Mouse (Mus musculus) bone marrow macrophage, adult 2 months (primary cell): ENCODE measurements around the gene Armh1. TPM values are rescaled to one million over a fixed set of nuclear protein-coding genes. Genes with fewer than 3 reads are reported as not detected.
A peak's percentile ranks its signal among the peaks of the same experiment; 100 is the strongest.
"Not testable (repeated sequence)": the region's sequence is repeated elsewhere in the genome, so short reads cannot be mapped to it uniquely, and the experiment has no call there.

Experiments used
- H3K27ac ChIP-seq: 2 replicates; pipeline ENCODE4 v1.5.1; 2012; ENCODE audit warnings: low read depth, low read length; ENCODE audit not compliant: insufficient read depth
- H3K4me1 ChIP-seq: 2 replicates; pipeline ENCODE4 v1.6.1; 2012; ENCODE audit warnings: low read length; ENCODE audit not compliant: control insufficient read depth, insufficient read depth
- H3K4me3 ChIP-seq: 2 replicates; pipeline ENCODE4 v1.5.1; 2012; ENCODE audit warnings: mild to moderate bottlenecking, low read length, moderate library complexity; ENCODE audit not compliant: insufficient read depth
- CTCF ChIP-seq: IDR thresholded peaks from 2 replicates; pipeline ENCODE4 v1.5.1; 2012; ENCODE audit warnings: low read depth, mild to moderate bottlenecking, low read length, moderate library complexity
- POLR2A ChIP-seq: IDR thresholded peaks from 2 replicates; pipeline ENCODE4 v1.6.1; 2012; ENCODE audit warnings: mild to moderate bottlenecking, low read depth, low read length, borderline replicate concordance
- polyA plus RNA-seq: library from polyadenylated mRNA; stranded (reverse); fragments of >200 nt; gene quantifications from 2 replicates; pipeline ENCODE4 v1.2.4, GENCODE M21; 2012; ENCODE audit not compliant: missing spikeins, insufficient read depth, insufficient read length

The Armh1 gene
- polyA plus RNA-seq, 1 experiment, result not detected

DNA sequence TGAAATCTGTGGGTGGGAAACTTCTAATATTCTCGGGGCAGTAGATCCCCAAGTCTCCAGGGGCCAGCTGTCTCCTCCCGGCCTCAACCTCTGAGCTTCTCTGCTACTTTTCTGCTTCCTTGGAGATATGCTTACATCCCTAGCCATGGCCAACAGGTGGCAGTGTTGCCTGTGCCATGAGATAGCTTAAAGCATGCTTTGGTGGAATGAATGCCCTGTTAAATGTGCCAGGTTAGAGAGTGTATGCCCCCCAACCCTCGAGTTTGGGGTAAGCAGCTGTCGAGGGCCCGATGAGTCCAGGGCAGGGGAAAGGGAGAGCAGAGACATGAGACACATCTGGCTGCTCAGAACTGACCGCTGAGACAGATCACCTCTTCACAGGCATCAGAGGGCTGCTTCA lies 18.4 kb upstream of the Armh1 start:
- H3K27ac ChIP-seq, result no peak overlapping the region
- H3K4me3 ChIP-seq, result no peak overlapping the region
- no peaks in the 10 kb centered on the region for H3K4me1 ChIP-seq
- TF ChIP-seq POLR2A (no peak), CTCF (peak; percentile 41; the same call in 1 of the 2 replicates)

DNA sequence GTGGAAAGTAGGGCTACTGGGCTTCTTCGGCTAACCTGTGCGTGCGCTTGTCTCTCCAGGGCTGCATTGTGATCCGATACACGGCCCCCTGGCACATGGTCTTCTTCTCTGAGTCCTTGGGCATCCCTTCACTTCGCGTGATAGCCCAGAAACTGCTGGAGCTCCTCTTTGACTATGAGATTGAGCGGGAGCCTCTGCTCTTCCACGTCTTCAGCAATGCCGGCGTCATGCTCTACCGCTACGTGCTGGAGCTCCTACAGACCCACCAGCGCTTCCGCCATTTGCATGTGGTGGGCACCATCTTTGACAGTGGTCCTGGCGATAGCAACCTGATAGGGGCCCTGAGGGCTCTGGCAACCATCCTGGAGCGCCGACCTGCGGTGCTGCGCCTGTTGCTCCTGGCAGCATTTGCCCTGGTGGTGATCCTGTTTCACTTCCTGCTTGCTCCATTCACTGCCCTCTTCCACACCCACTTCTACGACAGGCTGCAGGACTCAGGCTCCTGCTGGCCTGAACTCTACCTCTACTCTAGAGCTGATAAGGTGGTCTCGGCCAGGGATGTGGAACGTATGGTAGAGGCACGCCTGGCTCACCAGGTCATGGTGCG lies 16.0 kb upstream of the Armh1 start:
- no peaks in the 10 kb centered on the region for H3K4me1 ChIP-seq
- TF ChIP-seq CTCF (no peak), POLR2A (no peak)
- no peak overlapping the region for H3K27ac ChIP-seq
- H3K4me3 ChIP-seq, result no peak overlapping the region

DNA sequence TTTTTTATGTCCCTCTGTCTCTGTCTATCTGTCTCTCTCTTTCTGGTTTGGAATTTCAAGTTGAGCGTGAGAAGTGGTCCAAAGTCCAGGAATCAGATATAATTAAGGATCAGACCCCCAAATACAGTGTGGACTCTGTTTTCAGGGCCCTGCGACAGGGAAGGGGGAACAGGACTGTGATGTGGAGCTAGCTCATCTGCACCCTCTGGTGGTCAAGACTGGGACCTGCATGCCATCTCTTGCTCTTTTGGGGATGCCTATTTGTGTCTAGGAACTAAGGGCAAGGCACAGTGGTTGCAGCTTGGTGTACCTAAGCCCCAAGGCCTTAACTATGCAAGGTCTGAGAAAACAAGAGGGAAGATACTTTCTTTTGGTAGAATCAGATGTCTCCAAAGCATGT lies 15.4 kb upstream of the Armh1 start:
- no peak overlapping the region for H3K27ac ChIP-seq
- no peaks in the 10 kb centered on the region for H3K4me1 ChIP-seq
- no peak overlapping the region for H3K4me3 ChIP-seq
- no peak for TF ChIP-seq POLR2A
- peak; percentile 75 for TF ChIP-seq CTCF

DNA sequence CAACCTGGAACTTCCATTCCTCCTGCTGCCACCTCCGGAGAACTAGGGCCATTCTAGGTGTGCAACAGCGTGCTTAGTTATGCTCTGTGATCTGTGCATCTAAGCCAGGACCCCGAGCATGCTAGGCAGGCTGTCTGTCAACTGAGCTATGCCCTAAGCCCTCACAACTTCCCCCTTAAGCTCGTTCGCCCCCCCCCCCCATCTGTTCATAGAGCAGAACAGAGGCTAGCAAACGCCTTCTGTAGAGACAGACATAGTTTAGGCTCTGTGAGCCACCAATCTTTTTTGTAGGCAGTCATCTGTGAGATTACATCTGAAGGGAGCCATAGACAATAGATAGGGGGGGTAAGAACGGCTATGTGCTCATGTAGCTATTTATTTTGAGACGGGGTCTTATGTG lies 11.1 kb upstream of the Armh1 start:
- no peak overlapping the region for H3K27ac ChIP-seq
- no peaks in the 10 kb centered on the region for H3K4me1 ChIP-seq
- TF ChIP-seq POLR2A (no peak), CTCF (no peak)
- no peak overlapping the region for H3K4me3 ChIP-seq

DNA sequence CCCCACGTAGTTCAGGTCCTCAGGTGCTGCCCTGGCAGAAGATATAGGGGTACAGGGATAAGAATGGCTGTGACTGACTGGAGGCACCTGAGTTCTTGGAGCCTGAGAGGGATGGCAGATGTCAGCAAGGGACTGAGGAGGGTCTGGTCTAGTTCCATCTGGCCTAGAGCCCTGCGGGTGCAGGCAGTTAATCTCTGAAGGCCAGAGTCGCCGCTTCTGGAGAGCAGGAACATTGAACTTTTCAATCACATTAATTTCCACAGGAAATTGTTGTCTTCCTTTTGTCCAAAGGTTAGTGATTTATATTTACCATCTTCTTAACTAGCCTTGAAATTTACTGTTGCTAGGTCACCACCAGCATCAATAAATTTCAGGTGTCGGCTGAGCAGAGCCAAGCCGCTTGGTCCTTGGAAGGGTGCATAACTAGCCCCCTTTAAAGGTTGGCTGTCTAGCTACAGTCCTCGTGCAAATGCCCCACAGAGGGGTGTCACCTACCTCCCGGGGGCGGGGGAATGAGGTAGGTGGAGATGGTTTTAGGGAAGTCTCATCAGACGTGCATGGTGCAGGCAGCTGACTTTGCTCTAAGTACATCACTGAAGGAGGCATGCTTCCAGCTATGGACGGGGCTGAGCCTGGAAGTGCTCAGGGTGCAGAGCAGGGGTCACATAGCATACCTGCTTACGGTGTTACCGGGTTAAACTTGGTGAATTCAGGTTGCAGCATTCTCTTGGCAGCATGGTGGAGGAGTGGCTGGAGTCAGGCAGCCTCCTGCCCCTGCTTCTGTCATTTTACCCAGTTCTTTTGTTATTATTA lies 10.4 kb upstream of the Armh1 start:
- no peak overlapping the region for H3K27ac ChIP-seq
- TF ChIP-seq POLR2A (no peak), CTCF (no peak)
- H3K4me1 ChIP-seq, result no peaks in the 10 kb centered on the region
- no peak overlapping the region for H3K4me3 ChIP-seq

DNA sequence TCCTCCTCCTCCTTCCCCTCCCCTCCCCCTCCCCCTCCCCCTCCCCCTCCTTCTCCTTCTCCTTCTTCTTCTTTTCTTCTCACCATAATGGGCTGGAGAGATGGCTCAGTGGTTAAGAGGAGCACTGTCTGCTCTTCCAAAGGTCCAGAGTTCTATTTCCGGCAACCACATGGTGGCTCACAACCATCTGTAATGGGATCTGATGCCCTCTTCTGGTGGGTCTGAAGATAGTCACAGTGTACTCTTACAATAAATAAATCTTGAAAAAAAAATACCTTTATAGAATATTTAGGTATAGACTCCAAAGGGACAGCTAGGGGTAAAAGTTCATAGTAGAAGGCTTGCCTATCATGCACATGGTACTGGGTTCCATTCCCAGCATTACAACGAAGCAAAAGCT lies 9.3 kb upstream of the Armh1 start:
- TF ChIP-seq POLR2A (no peak), CTCF (no peak)
- H3K27ac ChIP-seq, result no peak overlapping the region
- H3K4me1 ChIP-seq, result no peaks in the 10 kb centered on the region
- H3K4me3 ChIP-seq, result no peak overlapping the region

DNA sequence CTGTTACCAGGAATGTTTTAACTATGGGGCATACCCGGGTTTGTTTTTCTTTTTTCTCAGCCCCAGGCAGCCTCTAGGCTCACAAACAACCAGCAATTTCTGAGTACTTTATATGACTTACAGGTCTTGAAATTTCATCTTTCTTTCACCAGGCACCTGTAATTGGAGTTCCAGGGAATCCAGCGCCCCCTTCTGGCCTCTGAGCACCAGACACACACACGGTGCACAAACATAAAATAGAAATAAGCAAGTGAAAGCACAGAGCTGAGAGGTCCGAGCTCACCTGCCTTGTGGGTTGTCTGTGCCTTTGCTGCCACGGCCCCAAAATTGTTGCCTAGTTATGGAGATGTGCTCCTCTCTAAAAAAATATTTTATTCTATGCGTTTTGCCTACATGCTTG lies 8.0 kb upstream of the Armh1 start:
- H3K4me1 ChIP-seq, result not testable (repeated sequence)

DNA sequence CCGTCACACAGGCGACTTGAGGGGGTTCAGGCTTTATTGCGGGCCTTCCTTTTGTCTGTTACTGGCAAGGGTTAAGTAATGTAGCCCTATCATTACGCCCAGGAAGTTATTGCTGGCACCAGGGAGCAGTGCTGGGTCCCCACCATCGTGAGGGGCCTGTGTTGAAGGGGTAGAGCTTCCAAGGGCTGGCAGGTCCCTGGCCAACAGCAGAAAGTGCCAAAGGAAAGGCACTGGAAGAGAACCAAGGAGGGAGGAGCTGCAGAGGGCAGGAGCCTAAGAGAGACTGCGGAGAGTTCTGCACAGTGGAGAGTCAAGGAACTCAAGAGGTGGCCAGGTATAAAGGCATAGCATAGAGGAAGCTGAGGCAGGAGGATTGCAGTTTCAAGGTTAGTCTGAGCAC lies 2.7 kb upstream of the Armh1 start:
- H3K27ac ChIP-seq, result 0 out of 2 replicates have a peak overlapping the region, but pooled peaks have one; percentile 64
- TF ChIP-seq CTCF, result no peak
- no peak for TF ChIP-seq POLR2A
- H3K4me3 ChIP-seq, result no peak overlapping the region
- H3K4me1 ChIP-seq, result peaks cover 26% of the 10 kb centered on the region

More for the DNA sequence above, 8.0 kb upstream of the Armh1 start:
- H3K4me3 ChIP-seq, H3K27ac ChIP-seq: not testable (repeated sequence)

DNA sequence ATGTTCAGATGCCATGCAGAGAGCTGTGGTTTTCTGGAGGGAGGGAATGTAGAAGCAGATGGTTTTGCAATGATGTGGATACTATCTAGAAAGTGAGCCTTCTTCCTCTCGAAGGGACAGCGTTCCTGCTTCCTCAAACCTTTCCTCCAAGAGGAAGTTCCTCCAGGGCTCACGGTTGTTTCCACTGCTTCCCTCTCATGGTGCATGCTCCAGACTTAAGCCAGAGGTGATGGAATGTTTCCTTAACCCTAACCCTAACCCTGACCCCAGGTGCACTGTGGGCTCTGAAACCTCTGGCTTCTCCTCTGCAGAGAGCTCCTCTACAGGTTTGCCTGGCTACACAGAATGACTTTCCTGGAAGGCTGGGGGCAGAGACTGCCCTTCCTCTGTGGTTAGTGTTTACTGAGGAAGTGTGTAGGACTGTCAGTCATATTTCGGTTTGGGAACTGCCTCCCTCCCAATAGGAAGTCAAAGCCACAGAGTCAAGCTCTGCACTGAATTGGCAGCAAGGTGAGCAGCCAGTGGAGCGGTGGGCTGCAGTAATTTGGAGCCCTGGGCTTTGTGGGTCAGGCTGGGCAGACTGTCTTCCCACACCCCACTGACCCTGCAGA lies 2.2 kb upstream of the Armh1 start:
- Histone ChIP-seq H3K4me1 (peaks cover 26% of the 10 kb centered on the region), H3K4me3 (no peak overlapping the region), H3K27ac (peak overlapping the region; percentile 70)
- TF ChIP-seq CTCF (no peak), POLR2A (no peak)

DNA sequence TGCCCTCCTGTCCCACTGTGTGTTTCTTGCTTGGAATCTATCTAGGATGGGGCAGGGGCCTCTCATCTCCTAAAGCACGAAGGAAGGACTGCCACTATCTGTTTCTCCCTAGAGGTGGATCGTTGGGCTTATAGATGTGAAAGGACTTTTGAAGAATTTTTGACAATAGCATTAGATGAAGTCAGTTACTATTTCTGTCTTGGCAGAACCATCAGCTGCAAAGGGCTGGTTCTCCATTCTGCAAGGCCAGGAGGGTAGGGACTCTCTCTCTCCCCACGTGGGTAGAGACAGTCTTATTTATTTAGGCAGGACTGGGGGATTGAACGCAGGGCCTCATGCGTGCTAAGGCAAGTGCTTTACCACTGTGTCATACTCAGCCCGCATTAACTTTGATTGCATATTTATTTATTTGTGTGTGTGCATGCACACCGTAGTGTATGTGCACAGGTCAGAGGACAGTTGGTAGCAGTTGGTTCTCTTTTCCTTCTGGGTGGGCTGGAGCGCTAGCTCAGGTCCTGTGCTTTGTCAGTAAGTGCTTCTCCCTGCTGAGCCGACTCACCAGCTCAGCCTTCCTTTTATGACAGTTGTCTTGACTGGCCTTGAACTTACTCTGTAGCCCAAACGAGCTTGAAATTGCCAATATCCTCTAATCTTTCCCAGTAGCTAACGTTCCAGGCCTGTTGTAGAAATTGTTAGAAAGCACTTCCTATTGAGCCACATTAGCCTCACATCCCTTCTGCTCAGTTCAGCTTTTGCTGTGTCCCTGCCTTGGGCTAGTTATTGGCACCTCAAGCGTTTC lies 1.5 kb upstream of the Armh1 start:
- TF ChIP-seq CTCF (no peak), POLR2A (no peak)
- Histone ChIP-seq H3K27ac (peak overlapping the region; percentile 70), H3K4me3 (0 out of 2 replicates have a peak overlapping the region, but pooled peaks have one; percentile 14), H3K4me1 (peaks cover 26% of the 10 kb centered on the region)
